Mouse (Mus musculus): ENCODE results near the gene Slc24a2.

DNA sequence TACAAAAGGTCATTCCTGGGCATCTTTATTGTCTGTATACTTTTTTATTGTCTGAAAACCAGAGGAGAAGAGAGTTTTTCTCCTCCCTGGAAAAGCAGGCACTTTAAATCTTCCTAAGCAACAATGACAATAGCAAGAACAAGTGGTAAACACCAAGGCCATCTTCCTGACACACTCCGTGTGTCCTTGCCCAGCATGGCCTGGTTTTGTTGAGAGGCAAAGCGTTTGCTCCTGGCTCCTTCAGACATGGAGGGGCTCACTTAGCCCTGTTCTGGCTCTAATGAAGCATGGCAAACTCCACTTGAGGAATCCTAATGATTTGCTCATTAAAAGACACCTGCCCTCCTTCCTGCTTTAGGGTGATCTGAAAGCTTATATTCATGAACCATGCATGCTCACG, 162.2 kb downstream of the Slc24a2 start:
- TF ChIP-seq CTCF (IDR thresholded peaks at IDR 0.05; ENCODE audit: borderline replicate concordance, extremely low read depth, insufficient read depth, insufficient read length) (no peak), POLR2A (IDR thresholded peaks at IDR 0.05; ENCODE audit: borderline replicate concordance, extremely low read depth, insufficient read depth, insufficient read length, poor library complexity, severe bottlenecking) (no peak)

Measured in brain, embryonic 14.5 days (tissue).